Mouse (Mus musculus): ENCODE results near the gene Syncrip. TPM values are rescaled to one million over a fixed set of nuclear protein-coding genes. Genes with fewer than 3 reads are reported as not detected.

Gene Syncrip
- polyA plus RNA-seq, 1 experiment from 2014 or later = 114 TPM

DNA sequence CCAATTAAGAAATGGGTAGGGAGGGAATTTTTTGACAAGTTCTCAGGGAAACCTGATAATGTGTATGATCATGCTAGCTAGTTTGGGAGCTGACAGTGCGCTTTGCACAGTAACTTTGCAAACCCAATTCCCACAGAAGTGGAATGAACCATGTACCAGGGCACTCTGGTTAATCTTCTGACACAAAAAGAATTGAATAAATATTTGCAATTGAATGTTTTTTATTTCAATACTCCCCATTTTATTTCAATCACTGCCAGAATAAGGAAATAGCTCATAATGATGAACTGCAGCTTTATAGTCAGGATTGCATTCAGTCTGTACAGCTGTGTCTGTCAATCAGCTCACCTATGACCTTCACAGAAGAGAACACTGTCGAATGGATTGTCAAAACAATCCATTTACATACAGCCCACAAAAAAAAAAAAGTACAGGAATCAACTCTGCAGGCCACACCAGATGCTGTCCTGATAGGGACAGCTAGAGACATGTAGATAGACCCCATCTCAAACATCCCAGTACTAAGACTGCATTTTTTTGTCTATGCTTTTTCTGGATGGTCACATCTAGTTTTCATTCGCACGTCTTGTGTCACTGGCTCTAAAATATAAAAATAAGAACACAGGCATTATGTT is 38.6 kb upstream of the Syncrip start:
- Histone ChIP-seq H3K4me2 (replicated peaks) (peak overlapping the region; percentile 72), H3K27me3 (no peaks in the 10 kb centered on the region), H3K27ac (peak overlapping the region; percentile 39; the same call in 1 of the 2 replicates), H3K4me1 (peaks cover 16% of the 10 kb centered on the region), H3K36me3 (peaks cover 14% of the 10 kb centered on the region), H3K9ac (peak overlapping the region; percentile 90), H3K9me3 (no peaks in the 10 kb centered on the region), H3K4me3 (peak overlapping the region; percentile 60)
- ATAC-seq (ENCODE audit: low FRiP score, low read depth) = no peak
- 22% methylated on average over 4 of the region's 4 CpGs for WGBS

DNA sequence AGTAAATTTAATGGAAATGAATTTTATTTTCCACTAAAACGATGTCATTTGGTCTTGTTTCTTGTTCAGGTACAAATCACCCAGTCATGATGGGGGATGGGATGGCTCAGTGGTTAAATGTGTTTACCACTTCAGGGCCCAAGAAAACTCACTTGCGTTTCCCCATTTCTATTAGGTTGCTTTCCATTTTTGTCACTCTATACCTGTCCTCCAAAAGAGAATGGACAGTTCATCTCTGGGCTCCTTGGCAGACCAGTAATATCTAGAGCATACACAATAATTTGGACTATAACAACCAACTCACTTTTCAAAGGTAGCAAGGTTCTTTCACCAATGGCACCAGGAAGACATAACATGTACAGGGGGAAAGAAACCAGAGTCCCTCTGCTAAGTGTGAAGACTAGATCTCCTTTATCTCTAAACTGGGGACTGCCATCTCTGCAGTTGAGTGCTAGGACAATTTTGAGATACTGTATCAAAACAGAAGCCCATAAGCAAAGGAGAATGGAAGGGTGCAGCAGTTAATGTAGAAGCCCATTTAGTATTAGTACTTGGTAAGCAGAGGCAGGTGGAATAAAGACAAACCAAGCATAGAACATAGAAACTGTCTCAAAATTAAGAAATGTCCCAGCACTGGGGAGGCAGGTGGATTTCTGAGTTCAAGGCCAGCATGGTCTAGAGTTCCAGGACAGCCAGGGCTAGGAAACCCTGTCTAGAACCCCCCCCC is 37.9 kb upstream of the Syncrip start:
- peak overlapping the region; percentile 72 for H3K4me2 ChIP-seq (replicated peaks)
- H3K4me3 ChIP-seq = peak overlapping the region; percentile 60
- 0 out of 2 replicates have a peak overlapping the region, but pooled peaks have one; percentile 20 for H3K9ac ChIP-seq
- no peaks in the 10 kb centered on the region for H3K27me3 ChIP-seq
- 28% methylated on average over 2 of the region's 2 CpGs for WGBS
- H3K27ac ChIP-seq = no peak overlapping the region
- ATAC-seq (ENCODE audit: low FRiP score, low read depth) = no peak
- H3K36me3 ChIP-seq = peaks cover 14% of the 10 kb centered on the region
- peaks cover 16% of the 10 kb centered on the region for H3K4me1 ChIP-seq
- H3K9me3 ChIP-seq = no peaks in the 10 kb centered on the region

DNA sequence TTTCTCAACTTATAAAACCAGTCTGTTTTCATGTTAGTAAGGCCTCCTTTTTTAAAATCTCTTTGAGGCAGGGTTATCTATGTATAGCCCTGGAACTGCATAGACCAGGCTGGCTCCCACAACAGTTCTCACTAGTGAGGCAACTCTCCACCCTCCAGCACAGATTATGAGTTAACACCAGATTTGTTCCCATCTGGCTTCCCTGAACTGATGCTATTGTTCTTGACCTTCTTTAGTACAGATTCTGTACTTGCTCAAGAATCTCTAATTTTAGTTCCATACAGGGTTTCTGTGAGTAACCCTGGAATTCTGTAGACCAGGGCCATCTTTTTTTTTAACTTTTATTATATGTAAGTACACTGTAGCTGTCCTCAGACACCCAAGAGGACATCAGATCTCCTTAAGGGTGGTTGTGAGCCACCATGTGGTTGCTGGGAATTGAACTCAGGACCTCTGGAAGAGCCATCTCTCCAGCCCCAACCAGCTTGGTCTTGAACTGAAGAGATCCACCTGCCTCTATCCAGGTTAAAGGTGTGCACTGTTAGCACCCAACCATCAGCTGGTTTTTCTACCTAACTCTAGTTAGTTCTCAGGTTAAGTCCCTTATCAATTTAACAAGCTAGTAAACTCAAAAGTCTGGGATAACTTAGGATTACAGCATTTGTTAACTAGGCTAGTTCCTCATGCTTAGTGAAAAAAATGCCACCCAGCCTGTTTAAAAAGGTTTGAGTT is 37.2 kb upstream of the Syncrip start:
- Histone ChIP-seq H3K27ac (0 out of 2 replicates have a peak overlapping the region, but pooled peaks have one; percentile 6), H3K9ac (no peak overlapping the region), H3K4me2 (replicated peaks) (no peak overlapping the region), H3K27me3 (no peaks in the 10 kb centered on the region), H3K36me3 (peaks cover 14% of the 10 kb centered on the region), H3K9me3 (no peaks in the 10 kb centered on the region), H3K4me3 (no peak overlapping the region), H3K4me1 (peaks cover 16% of the 10 kb centered on the region)
- ATAC-seq (ENCODE audit: low FRiP score, low read depth) = no peak

DNA sequence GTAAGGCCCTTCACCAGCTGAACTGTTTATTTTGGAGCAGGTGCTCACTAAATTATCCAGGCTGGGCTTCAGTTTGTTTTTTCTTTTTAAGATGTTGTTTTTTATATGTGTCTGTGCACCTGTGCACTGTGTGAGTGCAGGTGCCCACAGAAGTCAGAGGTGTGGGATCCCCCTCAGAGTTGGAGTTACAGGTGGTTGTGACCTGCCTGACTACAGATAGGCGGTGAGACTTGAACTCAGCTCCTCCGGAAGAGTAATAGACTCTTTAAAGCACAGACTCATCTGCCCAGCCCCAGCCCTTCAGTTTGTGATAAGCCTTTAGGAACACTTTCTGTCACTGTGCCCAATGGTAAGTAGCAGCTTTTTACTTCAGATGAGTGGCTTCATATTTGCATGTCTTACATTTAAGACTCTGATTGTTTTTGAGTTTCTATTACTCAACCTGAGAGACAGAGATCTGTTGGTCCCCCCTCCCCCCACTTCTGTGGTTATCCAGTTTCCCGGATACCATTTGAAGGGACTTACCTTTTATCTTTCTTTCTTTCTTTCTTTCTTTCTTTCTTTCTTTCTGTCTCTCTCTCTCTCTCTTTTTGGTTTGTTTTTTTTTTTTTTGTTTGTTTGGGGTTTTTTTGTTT is 34.1 kb upstream of the Syncrip start:
- Histone ChIP-seq H3K4me3 (no peak overlapping the region), H3K27me3 (no peaks in the 10 kb centered on the region), H3K9ac (no peak overlapping the region), H3K36me3 (peaks cover 14% of the 10 kb centered on the region), H3K9me3 (no peaks in the 10 kb centered on the region), H3K4me1 (peaks cover 13% of the 10 kb centered on the region), H3K4me2 (replicated peaks) (no peak overlapping the region), H3K27ac (no peak overlapping the region)
- ATAC-seq (ENCODE audit: low FRiP score, low read depth) = no peak
- WGBS = 87% methylated on average over 3 of the region's 3 CpGs

DNA sequence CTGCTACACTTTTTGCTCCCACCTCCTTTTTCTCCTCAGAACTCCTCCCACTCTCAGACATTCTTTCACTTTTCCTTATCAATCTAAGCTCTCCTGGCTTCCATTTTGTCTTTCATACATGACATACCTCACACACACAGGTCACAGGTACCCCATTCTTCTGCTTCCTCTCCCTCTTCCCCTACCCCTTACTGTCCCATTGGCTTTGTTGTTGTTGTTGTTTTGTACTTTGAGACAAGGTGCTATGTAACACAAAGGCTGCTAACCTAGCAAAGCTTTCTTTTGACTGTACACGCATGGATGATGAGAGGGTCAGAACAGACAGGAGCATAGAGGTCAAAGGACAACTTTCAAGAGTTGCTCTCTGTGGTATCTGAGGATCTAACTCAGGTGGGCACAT is 33.2 kb upstream of the Syncrip start:
- no peak overlapping the region for H3K4me2 ChIP-seq (replicated peaks)
- H3K4me1 ChIP-seq = peaks cover 6% of the 10 kb centered on the region
- H3K27ac ChIP-seq = no peak overlapping the region
- no peaks in the 10 kb centered on the region for H3K27me3 ChIP-seq
- H3K36me3 ChIP-seq = peaks cover 7% of the 10 kb centered on the region
- WGBS = 80% methylated on average over 1 of the region's 1 CpGs
- H3K4me3 ChIP-seq = no peak overlapping the region
- no peak for ATAC-seq (ENCODE audit: low FRiP score, low read depth)
- H3K9ac ChIP-seq = no peak overlapping the region
- no peaks in the 10 kb centered on the region for H3K9me3 ChIP-seq

DNA sequence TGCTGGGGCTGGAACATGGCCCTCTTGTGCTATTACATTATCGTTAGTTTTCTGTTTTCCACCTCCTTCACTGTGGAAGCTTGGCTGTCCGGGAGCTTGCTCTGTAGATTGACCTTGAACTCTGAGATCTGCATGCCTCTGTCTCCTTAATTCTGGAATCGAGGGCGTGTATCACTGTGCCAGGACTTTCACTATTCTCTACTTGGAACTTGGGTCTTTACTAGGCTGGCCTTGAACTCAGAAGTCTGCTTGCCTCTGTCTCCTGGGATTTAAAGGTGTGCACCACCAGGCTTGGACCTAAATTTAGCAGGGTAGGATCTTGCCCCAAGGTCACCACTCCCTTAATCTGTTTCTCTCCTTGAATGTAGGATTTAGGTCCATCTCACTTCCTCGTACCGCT is 19.5 kb upstream of the Syncrip start:
- H3K4me2 ChIP-seq (replicated peaks) = no peak overlapping the region
- H3K9me3 ChIP-seq = no peaks in the 10 kb centered on the region
- no peak overlapping the region for H3K9ac ChIP-seq
- ATAC-seq (ENCODE audit: low FRiP score, low read depth) = no peak
- H3K4me1 ChIP-seq = no peaks in the 10 kb centered on the region
- 88% methylated on average over 6 of the region's 6 CpGs for WGBS
- no peak overlapping the region for H3K27ac ChIP-seq
- no peak overlapping the region for H3K4me3 ChIP-seq
- H3K36me3 ChIP-seq = no peaks in the 10 kb centered on the region
- H3K27me3 ChIP-seq = no peaks in the 10 kb centered on the region

DNA sequence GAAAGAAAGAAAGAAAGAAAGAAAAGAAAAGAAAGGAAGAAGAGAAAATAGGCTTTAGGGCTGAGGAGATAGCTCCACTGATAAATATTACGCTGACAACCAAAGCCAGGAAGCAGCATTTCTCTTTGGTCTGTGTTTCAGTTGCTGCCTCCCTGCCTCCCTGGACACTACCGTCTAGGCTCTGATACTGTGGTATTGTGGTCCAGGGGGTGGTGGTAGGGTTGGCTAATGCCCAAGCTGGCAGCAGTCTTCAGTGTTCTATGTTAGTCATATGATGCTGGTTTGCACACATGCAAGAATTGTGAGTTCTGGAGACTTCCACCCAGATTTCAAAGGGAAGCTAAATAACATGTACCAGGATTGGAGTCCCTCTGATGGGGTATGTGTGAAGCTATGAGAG is 17.7 kb upstream of the Syncrip start:
- Histone ChIP-seq H3K9ac (no peak overlapping the region), H3K27ac (no peak overlapping the region), H3K4me3 (no peak overlapping the region), H3K27me3 (no peaks in the 10 kb centered on the region), H3K4me2 (replicated peaks) (no peak overlapping the region), H3K4me1 (no peaks in the 10 kb centered on the region), H3K9me3 (no peaks in the 10 kb centered on the region), H3K36me3 (no peaks in the 10 kb centered on the region)
- WGBS = 82% methylated on average over 2 of the region's 2 CpGs
- no peak for ATAC-seq (ENCODE audit: low FRiP score, low read depth)

DNA sequence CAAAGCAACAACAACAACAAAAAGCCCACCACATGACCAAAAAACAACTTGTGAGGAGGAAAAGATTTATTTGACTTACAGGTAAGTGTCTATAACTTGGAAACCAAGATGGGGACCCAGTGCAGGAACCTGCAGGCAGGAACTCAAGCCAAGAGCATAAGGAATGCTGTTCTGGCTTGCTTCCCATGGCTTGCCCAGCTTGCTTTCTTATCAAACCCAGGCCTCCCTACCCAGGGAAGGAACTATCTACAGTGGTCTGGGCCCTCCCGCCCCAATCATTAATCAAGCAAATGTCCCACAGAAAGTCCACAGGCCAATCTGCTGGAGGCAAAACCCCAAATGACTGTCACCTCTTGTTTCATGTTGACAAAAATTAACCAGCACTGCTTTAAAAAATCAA is 10.1 kb upstream of the Syncrip start:
- Histone ChIP-seq H3K4me1 (no peaks in the 10 kb centered on the region), H3K27me3 (no peaks in the 10 kb centered on the region), H3K9me3 (no peaks in the 10 kb centered on the region), H3K27ac (no peak overlapping the region), H3K4me3 (no peak overlapping the region), H3K36me3 (no peaks in the 10 kb centered on the region), H3K4me2 (replicated peaks) (no peak overlapping the region), H3K9ac (no peak overlapping the region)
- WGBS = 81% methylated on average over 1 of the region's 1 CpGs
- ATAC-seq (ENCODE audit: low FRiP score, low read depth) = no peak

DNA sequence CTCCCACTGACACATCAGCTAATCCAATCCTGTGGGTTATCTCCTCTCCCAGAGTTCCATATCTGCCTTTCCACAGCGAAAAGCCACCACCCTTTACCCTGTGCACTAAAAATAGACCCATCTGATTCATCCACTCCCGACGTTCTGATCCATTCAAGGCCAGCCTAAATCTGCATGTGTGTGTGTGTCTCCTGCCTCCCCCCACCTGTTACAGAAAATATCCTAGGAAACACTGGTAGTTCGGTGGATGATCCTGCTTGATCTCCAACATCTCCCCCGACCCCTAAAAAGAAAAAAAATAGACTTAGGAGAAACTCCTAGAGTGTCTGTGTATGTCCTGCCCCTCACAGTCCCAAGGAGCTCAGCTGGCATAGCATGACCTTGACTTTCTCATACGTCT is 2.2 kb upstream of the Syncrip start:
- ATAC-seq (ENCODE audit: low FRiP score, low read depth) = no peak
- H3K27me3 ChIP-seq = no peaks in the 10 kb centered on the region
- H3K9ac ChIP-seq = no peak overlapping the region
- H3K36me3 ChIP-seq = no peaks in the 10 kb centered on the region
- 64% methylated on average over 6 of the region's 6 CpGs for WGBS
- H3K4me3 ChIP-seq = no peak overlapping the region
- H3K4me2 ChIP-seq (replicated peaks) = no peak overlapping the region
- peaks cover 17% of the 10 kb centered on the region for H3K4me1 ChIP-seq
- H3K9me3 ChIP-seq = no peaks in the 10 kb centered on the region
- no peak overlapping the region for H3K27ac ChIP-seq

DNA sequence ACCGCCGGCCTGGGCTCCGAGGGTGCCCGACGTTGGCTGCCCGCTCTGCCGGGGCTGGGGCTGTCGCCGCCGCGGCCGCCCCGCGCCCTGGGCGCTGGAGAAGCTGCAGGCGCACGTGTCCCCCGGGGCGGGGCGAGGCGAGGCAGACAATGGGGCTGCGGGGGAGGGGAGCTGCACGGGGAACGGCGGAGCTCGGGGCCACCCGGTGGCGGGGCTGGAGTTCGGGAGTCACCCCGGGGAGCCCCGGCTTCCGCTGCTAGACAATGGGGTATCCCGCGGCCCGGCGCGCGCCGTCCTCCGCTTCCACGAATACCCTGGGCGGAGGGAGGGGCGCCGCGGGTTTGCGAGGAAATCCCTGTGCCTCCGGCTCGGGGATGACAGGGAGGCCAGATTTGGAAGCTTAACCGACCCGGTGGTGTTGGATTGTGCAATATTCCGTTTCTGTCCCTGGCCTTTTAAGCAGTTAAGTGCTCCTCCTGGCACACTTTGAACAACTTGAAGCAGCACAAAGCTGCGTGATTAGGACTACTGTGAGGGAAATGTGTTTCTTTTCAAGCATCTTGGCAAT is 539 bp upstream of the Syncrip start:
- H3K4me2 ChIP-seq (replicated peaks) = peak overlapping the region; percentile 62
- peaks cover 5% of the 10 kb centered on the region; the same call in 1 of the 2 replicates for H3K36me3 ChIP-seq
- no peaks in the 10 kb centered on the region for H3K9me3 ChIP-seq
- H3K27ac ChIP-seq = peak overlapping the region; percentile 98
- peak overlapping the region; percentile 84 for H3K9ac ChIP-seq
- peak overlapping the region; percentile 99 for H3K4me3 ChIP-seq
- ATAC-seq (ENCODE audit: low FRiP score, low read depth) = no peak
- H3K27me3 ChIP-seq = no peaks in the 10 kb centered on the region
- H3K4me1 ChIP-seq = peaks cover 17% of the 10 kb centered on the region
- 0% methylated on average over 44 of the region's 52 CpGs for WGBS

DNA sequence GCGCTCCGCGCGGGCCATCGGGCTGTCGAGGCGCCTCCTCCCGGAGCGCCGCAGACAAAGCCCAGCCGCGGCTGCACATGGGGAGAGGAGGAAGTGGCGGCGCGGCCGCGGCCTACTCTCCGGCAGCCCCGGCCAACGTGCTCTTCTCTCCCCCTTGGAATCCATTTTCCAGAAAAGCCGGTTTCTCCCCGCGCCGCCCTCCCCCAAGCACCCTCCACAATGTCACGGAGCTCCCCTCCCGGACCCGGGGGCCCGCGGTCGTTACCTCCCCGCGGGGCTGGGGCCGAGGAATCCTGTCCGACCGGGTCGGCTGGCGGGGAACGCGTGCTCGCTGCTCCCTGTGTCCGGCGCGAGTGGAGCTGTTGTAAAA is 598 bp downstream of the Syncrip start:
- Histone ChIP-seq H3K9me3 (no peaks in the 10 kb centered on the region), H3K27ac (peak overlapping the region; percentile 98), H3K36me3 (peaks cover 12% of the 10 kb centered on the region), H3K4me3 (peak overlapping the region; percentile 99), H3K9ac (peak overlapping the region; percentile 99), H3K4me2 (replicated peaks) (peak overlapping the region; percentile 91), H3K4me1 (peaks cover 21% of the 10 kb centered on the region), H3K27me3 (no peaks in the 10 kb centered on the region)
- WGBS = under 1% methylated on average over 19 of the region's 43 CpGs
- no peak; the same call in 1 of the 2 replicates for ATAC-seq (ENCODE audit: low FRiP score, low read depth)

All from limb, embryonic 13.5 days (tissue).